Mouse (Mus musculus) heart, embryonic 12.5 days (tissue): ENCODE data around the gene Kcnj4. TPM values are rescaled to one million over a fixed set of nuclear protein-coding genes. Genes with fewer than 3 reads are reported as not detected.

Experiments
- ATAC-seq: fragments of 200-750 bp; cut with Nextera tagmentation; 2 replicates; pipeline ENCODE4 v1.8.0; 2017; ENCODE audit warnings: moderate TSS enrichment, moderate library complexity; ENCODE audit not compliant: insufficient number of reproducible peaks, low FRiP score
- H3K27ac ChIP-seq: fragments of 300-500 bp; sonication (generic); 2 replicates; pipeline ENCODE4 v1.5.1; 2016; ENCODE audit warnings: mild to moderate bottlenecking, moderate library complexity; ENCODE audit not compliant: poor library complexity, severe bottlenecking
- H3K27me3 ChIP-seq: fragments of 300-500 bp; sonication (generic); replicated peaks from 2 replicates; pipeline ENCODE4 v1.6.1; 2016; ENCODE audit warnings: mild to moderate bottlenecking, moderate library complexity
- H3K36me3 ChIP-seq: fragments of 300-500 bp; sonication (generic); 2 replicates; pipeline ENCODE4 v1.6.1; 2016; ENCODE audit warnings: mild to moderate bottlenecking, moderate library complexity
- H3K4me1 ChIP-seq: fragments of 300-500 bp; sonication (generic); replicated peaks from 2 replicates; pipeline ENCODE4 v1.6.1; 2016; ENCODE audit warnings: mild to moderate bottlenecking
- H3K4me2 ChIP-seq: fragments of 300-500 bp; sonication (generic); 2 replicates; pipeline ENCODE4 v1.6.1; 2016; ENCODE audit warnings: mild to moderate bottlenecking, moderate library complexity
- H3K4me3 ChIP-seq: fragments of 300-500 bp; sonication (generic); 2 replicates; pipeline ENCODE4 v1.5.1; 2016; ENCODE audit warnings: mild to moderate bottlenecking
- H3K9ac ChIP-seq: fragments of 300-500 bp; sonication (generic); 2 replicates; pipeline ENCODE4 v1.6.1; 2016; ENCODE audit warnings: mild to moderate bottlenecking, moderate library complexity
- H3K9me3 ChIP-seq: fragments of 300-500 bp; sonication (generic); replicated peaks from 2 replicates; pipeline ENCODE4 v1.6.1; 2016; ENCODE audit warnings: mild to moderate bottlenecking, moderate library complexity
- WGBS: fragments of 180-500 bp; shearing (Covaris S2); methylation state at CpG from one replicate; pipeline ENCODE4 v1.1.7; 2016; 5-methylcytosine and 5-hydroxymethylcytosine counted together
- polyA plus RNA-seq: library from polyadenylated mRNA; unstranded; fragments of >200 nt; fragmentation: Nextera tagmentation; extraction: Ambion mirVana; gene quantifications from 2 replicates; pipeline ENCODE4 v1.2.1, GENCODE M21; 2016

Gene Kcnj4
- polyA plus RNA-seq, 1 experiment from 2014 or later: 0.41 TPM

- Histone ChIP-seq H3K4me2 (no peak overlapping the region), H3K4me3 (no peak overlapping the region), H3K9me3 (no peaks in the 10 kb centered on the region), H3K27me3 (no peaks in the 10 kb centered on the region), H3K27ac (no peak overlapping the region), H3K9ac (no peak overlapping the region), H3K36me3 (peaks cover 86% of the 10 kb centered on the region), H3K4me1 (no peaks in the 10 kb centered on the region)
- no peak for ATAC-seq
- 74% methylated on average over 5 of the region's 5 CpGs for WGBS
Measured at GRCm38 (mm10) chr15:79527991-79528639, 23.1 kb upstream of the Kcnj4 start.

GRCm38 (mm10) chr15:79527192-79527591, 22.2 kb upstream of the Kcnj4 start:
- no peaks in the 10 kb centered on the region for H3K9me3 ChIP-seq
- H3K27ac ChIP-seq: no peak overlapping the region
- WGBS: 81% methylated on average over 4 of the region's 4 CpGs
- H3K27me3 ChIP-seq: no peaks in the 10 kb centered on the region
- H3K4me1 ChIP-seq: no peaks in the 10 kb centered on the region
- no peak overlapping the region for H3K9ac ChIP-seq
- H3K4me2 ChIP-seq: no peak overlapping the region
- H3K4me3 ChIP-seq: no peak overlapping the region
- H3K36me3 ChIP-seq: peaks cover 86% of the 10 kb centered on the region
- ATAC-seq: no peak

DNA sequence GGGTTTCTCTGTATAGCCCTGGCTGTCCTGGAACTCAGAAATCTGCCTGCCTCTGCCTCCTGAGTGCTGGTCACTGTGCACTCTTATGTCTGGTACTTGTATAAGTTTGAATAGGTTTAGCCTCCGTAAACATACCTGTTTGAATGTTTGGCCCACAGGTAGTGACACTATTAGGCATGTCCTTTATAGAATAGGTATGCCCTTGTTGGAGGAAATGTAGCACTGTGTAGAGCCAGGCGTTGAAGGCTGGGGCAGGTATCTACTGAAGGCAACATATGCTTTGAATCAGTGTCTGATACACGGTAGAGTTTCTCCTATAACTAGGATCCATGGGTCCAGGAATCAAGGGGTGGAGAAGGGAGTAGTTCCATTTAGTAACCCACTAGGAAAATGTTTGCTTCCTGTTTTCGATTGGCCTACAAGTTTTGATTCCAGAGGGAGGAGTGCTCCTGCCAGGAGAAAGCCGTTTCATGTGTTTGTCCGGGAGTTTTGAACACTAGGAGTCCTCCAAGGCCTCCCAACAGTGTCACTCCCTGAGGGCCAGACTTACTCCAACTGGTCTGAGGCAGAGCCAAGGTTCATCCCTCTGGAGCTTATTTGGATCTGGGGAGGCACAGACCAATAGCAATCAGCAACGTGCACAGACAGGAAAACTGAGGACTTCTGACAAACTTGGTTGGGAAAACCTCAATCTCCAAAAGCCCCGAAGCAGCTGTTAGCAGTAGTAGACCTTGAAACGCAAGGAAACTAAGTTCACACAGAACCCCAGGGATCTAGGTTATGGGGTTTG, 21.1 kb upstream of the Kcnj4 start:
- H3K4me2 ChIP-seq: no peak overlapping the region
- WGBS: 60% methylated on average over 9 of the region's 9 CpGs
- no peak overlapping the region for H3K27ac ChIP-seq
- H3K27me3 ChIP-seq: no peaks in the 10 kb centered on the region
- H3K4me1 ChIP-seq: no peaks in the 10 kb centered on the region
- no peak for ATAC-seq
- H3K36me3 ChIP-seq: peaks cover 77% of the 10 kb centered on the region
- H3K9ac ChIP-seq: no peak overlapping the region
- H3K4me3 ChIP-seq: no peak overlapping the region
- no peaks in the 10 kb centered on the region for H3K9me3 ChIP-seq

- WGBS: 81% methylated on average over 5 of the region's 5 CpGs
- ATAC-seq: no peak
- H3K4me3 ChIP-seq: no peak overlapping the region
- no peaks in the 10 kb centered on the region for H3K27me3 ChIP-seq
- no peak overlapping the region for H3K9ac ChIP-seq
- H3K27ac ChIP-seq: no peak overlapping the region
- H3K4me2 ChIP-seq: no peak overlapping the region
- no peaks in the 10 kb centered on the region for H3K9me3 ChIP-seq
- peaks cover 71% of the 10 kb centered on the region for H3K36me3 ChIP-seq
- H3K4me1 ChIP-seq: no peaks in the 10 kb centered on the region
Measured at GRCm38 (mm10) chr15:79525564-79525963, 20.5 kb upstream of the Kcnj4 start.

DNA sequence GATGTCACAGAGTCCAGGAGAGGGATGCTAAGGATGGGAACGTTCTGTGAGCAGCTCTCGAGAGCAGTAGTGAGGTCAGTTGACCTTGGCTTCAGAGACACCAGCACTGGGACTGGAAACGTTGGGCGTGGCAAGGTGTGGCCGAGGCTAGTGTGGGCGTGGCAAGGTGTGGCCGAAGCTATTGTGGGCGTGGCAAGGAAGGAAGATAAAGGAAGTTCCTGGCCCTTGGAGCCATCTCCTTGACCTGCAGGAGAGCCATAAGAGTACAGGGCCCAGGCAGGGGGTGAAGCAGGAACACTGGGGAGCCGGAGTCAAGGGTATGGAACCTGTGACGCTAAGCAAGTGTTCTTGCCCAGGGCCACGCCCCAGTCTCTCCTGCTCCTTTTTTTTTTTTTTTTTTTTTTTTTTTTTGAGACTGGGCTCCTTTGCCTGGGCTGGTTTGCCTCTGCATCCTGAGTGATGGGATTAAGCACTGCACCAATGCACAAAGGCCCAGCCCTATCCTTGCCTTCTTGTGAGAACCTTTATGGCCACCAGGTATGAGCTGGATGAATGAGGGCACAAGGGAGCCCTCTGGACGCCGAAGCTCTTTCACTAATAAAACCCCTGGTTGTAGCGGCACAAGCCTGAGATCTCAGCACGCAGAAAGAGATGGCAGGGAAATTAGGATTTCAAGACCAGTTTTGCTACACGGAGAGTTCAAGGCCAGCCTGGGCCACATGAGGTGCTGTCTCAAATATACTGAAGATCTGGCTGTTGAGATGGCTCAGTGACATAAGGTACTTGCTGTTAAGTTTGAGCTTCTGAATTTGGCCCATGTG, 14.6 kb upstream of the Kcnj4 start:
- H3K4me3 ChIP-seq: no peak overlapping the region
- H3K36me3 ChIP-seq: peaks cover 22% of the 10 kb centered on the region
- H3K9ac ChIP-seq: no peak overlapping the region
- H3K27me3 ChIP-seq: peaks cover 13% of the 10 kb centered on the region
- peaks cover 27% of the 10 kb centered on the region for H3K4me1 ChIP-seq
- no peaks in the 10 kb centered on the region for H3K9me3 ChIP-seq
- no peak overlapping the region for H3K4me2 ChIP-seq
- WGBS: 46% methylated on average over 16 of the region's 16 CpGs
- no peak for ATAC-seq
- no peak overlapping the region for H3K27ac ChIP-seq

DNA sequence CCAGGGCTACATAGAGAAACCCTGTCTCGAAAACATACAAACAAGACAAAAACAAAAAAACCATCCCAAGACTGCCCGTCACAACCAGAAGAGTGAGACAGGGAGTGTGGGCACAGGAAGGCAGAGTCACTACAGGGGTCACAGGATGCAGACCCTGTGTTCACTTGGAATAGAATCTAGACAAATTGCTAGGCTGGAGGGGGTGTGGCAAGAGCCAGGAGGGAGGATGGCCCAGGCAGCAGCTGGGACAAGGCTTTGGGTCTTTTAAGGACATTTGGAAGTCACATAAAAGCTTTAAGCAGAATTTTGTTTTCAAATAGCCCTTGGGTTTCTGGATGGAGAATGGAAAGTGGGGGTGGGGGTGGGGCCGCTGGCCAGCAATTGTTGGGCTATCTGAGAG, 13.5 kb upstream of the Kcnj4 start:
- Histone ChIP-seq H3K27me3 (peaks cover 23% of the 10 kb centered on the region), H3K36me3 (peaks cover 13% of the 10 kb centered on the region), H3K4me1 (peaks cover 27% of the 10 kb centered on the region), H3K4me3 (no peak overlapping the region), H3K9me3 (no peaks in the 10 kb centered on the region), H3K27ac (no peak overlapping the region), H3K4me2 (no peak overlapping the region), H3K9ac (no peak overlapping the region)
- WGBS: 89% methylated on average over 3 of the region's 3 CpGs
- no peak for ATAC-seq

DNA sequence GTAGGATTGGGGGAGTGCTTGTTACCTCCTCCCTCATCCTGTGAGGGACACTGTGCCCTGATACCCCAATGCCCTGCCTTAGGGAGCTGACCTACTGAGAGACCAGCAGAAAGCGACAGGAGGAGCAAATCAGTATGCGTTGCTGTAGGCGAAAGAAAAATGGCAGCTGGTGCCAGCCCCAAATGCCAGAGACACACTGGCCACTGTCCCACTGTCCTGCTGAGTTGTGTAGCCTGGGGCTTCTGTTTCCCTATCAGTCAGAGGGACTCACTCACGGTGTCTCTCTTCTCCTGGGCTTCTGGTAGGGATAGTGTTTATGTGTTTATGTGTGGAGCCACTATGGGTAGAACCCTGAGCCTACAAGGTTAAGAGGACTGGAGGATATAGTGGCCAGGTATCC, 12.7 kb upstream of the Kcnj4 start:
- Histone ChIP-seq H3K4me1 (peaks cover 27% of the 10 kb centered on the region), H3K27ac (no peak overlapping the region), H3K36me3 (peaks cover 4% of the 10 kb centered on the region), H3K4me3 (peak overlapping the region; percentile 68; the same call in 1 of the 2 replicates), H3K9ac (no peak overlapping the region), H3K27me3 (peaks cover 32% of the 10 kb centered on the region), H3K9me3 (no peaks in the 10 kb centered on the region), H3K4me2 (peak overlapping the region; percentile 94)
- no peak for ATAC-seq
- 71% methylated on average over 4 of the region's 4 CpGs for WGBS

DNA sequence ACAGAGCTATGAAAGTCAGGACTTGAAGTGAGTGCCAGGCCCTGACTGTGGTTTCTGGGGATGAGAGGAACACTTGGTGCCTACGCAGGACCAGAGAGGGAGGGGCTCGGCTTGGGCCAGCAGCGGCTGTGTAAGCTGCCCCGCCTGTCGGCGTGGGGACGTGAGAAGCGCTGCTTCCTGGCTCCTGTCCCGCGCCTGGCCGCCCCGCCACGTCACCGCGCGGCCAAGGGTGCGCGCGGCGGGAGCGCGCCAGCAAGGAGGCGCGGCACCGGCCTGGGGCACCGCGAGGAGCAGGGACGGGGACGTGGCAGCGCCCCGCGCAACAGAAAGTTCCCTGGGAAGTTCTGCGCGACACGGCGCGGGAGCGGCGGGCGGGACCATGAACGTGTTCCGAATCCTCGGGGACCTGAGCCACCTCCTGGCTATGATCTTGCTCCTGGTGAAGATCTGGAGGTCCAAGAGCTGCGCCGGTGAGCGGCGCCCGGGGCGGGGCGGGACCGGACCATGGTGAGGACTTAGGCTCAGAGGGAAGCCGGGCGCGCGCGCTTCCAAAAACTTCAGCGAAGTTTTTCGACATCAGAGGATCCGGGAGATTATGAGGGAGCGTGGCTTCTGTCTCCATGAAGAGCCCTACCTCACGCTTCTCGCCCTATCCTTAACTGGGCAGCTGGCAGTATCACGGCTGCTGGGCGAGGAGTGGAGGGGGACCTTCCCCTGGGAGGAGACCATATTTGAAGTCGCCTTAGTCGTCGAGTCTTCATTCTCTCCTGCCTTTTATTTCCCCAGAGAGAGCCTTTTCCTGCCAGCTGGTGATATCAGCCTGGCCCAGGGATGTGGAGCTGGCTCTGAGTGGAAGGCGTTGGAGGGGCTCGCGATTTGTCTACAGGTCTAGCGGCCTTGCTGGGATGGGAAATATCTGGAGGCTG, 11.4 kb upstream of the Kcnj4 start, which contains the start of gene Kdelr3:
Gene Kdelr3 (plus strand): TSS at position 241 of the 926 bp plus-strand sequence.
- peak within 1 kb of the TSS; percentile 68 for H3K4me3 ChIP-seq
- peaks cover 40% of the 10 kb centered on the region for H3K27me3 ChIP-seq
- peak; percentile 75 for ATAC-seq
- no peaks in the 10 kb centered on the region for H3K9me3 ChIP-seq
- peak within 1 kb of the TSS; percentile 77 for H3K9ac ChIP-seq
- H3K27ac ChIP-seq: no peak within 1 kb of the TSS
- H3K4me1 ChIP-seq: peaks cover 32% of the 10 kb centered on the region
- under 1% methylated on average over 67 of the region's 71 CpGs for WGBS
- H3K36me3 ChIP-seq: no peaks in the 10 kb centered on the region
- H3K4me2 ChIP-seq: peak within 1 kb of the TSS; percentile 94

DNA sequence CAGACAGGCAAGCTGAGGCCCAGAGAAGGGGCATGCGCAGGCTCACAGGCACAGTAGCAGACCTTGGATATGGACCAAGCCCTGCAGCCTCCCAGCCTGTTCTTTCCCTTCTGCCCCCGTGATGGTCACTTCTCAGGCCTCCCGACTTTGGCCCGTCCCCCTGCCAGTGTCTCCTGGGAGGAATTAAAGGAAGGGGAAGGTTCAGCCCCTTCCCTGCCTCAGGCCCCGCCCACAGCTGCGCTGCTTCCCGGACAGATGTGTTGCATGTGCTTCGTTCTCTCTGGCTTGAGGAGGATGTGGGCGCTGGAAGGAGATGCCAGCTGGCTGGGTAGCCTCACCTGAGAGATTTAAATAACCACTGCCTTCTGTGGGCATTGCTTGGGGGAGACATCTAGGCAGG, 8.9 kb upstream of the Kcnj4 start:
- H3K9ac ChIP-seq: no peak overlapping the region
- ATAC-seq: no peak

DNA sequence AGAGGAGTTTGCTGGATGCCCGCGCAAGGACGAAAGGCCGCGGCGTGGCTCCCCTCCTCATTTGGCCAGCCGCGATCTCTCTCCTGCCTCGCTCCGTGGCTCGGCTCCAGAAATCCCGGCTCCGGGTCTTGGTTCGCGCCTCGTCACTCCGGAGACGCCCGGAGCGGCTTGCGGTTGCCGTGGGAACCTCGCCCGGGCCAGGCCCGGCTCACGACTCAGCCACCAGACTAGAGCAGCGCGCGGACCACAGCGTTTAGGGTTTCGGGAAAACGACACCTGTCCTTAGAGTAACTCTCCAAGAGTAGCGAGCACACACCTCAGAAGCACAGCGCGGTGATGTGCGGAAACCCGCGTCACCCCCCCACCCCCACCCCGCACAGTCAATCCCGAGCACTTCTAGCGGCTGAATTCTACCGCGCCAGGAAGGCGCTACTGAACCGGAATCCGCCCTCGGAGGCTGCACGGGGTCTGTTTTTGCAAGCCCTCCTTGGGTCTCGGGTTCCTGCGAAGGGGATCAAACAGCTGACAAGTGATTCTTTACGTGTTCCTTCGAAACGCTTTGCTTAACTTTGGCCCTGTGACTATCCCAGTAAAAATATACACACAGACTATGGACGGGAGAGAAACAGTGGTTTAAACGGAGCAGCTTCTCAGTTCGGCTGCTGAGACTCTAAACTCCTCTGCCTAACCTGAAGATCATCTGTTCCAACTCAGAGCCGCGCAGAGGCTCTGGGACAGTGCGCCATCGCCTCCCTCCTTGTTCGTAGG, 6.7 kb upstream of the Kcnj4 start:
- 2% methylated on average over 61 of the region's 61 CpGs for WGBS
- ATAC-seq: peak; percentile 44; the same call in 1 of the 2 replicates
- H3K9me3 ChIP-seq: no peaks in the 10 kb centered on the region
- H3K36me3 ChIP-seq: no peaks in the 10 kb centered on the region
- H3K27ac ChIP-seq: no peak overlapping the region
- H3K4me2 ChIP-seq: peak overlapping the region; percentile 83
- peak overlapping the region; percentile 48 for H3K9ac ChIP-seq
- H3K4me1 ChIP-seq: peaks cover 30% of the 10 kb centered on the region
- peak overlapping the region; percentile 51 for H3K4me3 ChIP-seq
- peaks cover 81% of the 10 kb centered on the region for H3K27me3 ChIP-seq

More for the DNA sequence above, 8.9 kb upstream of the Kcnj4 start:
- peaks cover 40% of the 10 kb centered on the region for H3K4me1 ChIP-seq
- WGBS: 11% methylated on average over 9 of the region's 9 CpGs
- no peak overlapping the region for H3K4me3 ChIP-seq
- no peaks in the 10 kb centered on the region for H3K36me3 ChIP-seq
- H3K27ac ChIP-seq: no peak overlapping the region
- no peak overlapping the region for H3K4me2 ChIP-seq
- no peaks in the 10 kb centered on the region for H3K9me3 ChIP-seq
- H3K27me3 ChIP-seq: peaks cover 59% of the 10 kb centered on the region
